Mouse (Mus musculus): Measurements from ENCODE around the gene Sgcd.

DNA sequence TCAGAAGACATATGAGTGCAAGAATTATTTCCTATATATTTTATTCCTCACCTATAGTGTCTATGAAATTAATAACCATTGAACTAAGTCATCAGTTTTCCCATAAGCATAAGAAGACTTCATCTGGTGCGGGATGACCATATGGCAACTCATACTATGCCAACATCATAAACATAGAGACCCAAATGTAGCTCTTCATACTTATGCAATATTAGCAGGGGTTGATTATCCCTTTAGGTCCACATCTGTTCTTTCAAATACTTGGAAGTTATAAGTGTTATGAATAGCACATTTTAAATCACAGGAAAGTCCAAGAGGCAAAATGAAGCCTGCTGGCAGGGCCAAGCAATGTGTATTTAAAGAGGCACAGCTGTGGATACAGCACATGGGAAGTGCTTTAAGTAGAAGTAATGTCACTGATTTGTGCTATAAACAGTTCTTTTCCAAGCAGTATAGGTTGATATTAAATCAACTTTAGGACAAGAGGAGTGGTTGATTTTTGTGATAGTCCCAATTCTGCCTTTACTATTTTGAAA is 690.9 kb downstream of the Sgcd start:
- no peak for TF ChIP-seq POLR2A (IDR thresholded peaks at IDR 0.05; ENCODE audit: insufficient read length, low read depth)
- TF ChIP-seq REST (IDR thresholded peaks at IDR 0.05; ENCODE audit: insufficient read depth, insufficient read length), result no peak
- no peak for TF ChIP-seq POLR2AphosphoS2 (IDR thresholded peaks at IDR 0.05; ENCODE audit: insufficient read length, low read depth)
- TF ChIP-seq MAX (IDR thresholded peaks at IDR 0.05; ENCODE audit: low read depth), result no peak
- no peak for TF ChIP-seq USF1 (IDR thresholded peaks at IDR 0.05; ENCODE audit: low read depth)
- no peak for TF ChIP-seq E2F4 (IDR thresholded peaks at IDR 0.05; ENCODE audit: insufficient read depth)
- no peak for TF ChIP-seq MYOG (IDR thresholded peaks at IDR 0.05; ENCODE audit: control insufficient read depth in 1 of 3, insufficient read depth in 1 of 3, insufficient read length in 2 of 3, low read depth in 2 of 3)
- TF ChIP-seq MYOD1 (IDR thresholded peaks at IDR 0.05; ENCODE audit: control insufficient read depth in 1 of 3, insufficient read length in 2 of 3, low read depth in 2 of 3), result no peak
